Mouse (Mus musculus) myocyte (in vitro differentiated cells): ENCODE measurements at regions not wholly inside any gene's neighbourhood (a gene's known extent, or its start where the extent isn't known, plus 50 kb on each side); places are given as distances from the start of the nearest gene placed in this dataset.

Experiments
- H3K27me3 ChIP-seq: one replicate; pipeline ENCODE4 v1.6.1; 2011; ENCODE audit not compliant: control insufficient read depth, insufficient read depth, insufficient read length
- H3K36me3 ChIP-seq: one replicate; pipeline ENCODE4 v1.6.1; 2011; ENCODE audit not compliant: control insufficient read depth, insufficient read depth
- H3K4me2 ChIP-seq: one replicate; pipeline ENCODE4 v1.6.1; 2011; ENCODE audit warnings: low read depth, control low read depth
- H3K4me3 ChIP-seq: one replicate; pipeline ENCODE4 v1.5.1; 2011; ENCODE audit warnings: mild to moderate bottlenecking, control low read depth, moderate library complexity
- H3K79me2 ChIP-seq: one replicate; pipeline ENCODE4 v1.6.1; 2011; ENCODE audit not compliant: control insufficient read depth, insufficient read depth
- H3ac ChIP-seq: one replicate; pipeline ENCODE4 v1.6.1; 2011; ENCODE audit not compliant: control insufficient read depth, insufficient read length
- CEBPB ChIP-seq: IDR thresholded peaks from 2 replicates; pipeline ENCODE4 v1.6.1; 2011; ENCODE audit warnings: mild to moderate bottlenecking, moderate library complexity; ENCODE audit not compliant: poor library complexity, insufficient read depth, severe bottlenecking
- E2F4 ChIP-seq: IDR thresholded peaks from one replicate; pipeline ENCODE4 v1.6.1; 2011; ENCODE audit warnings: mild to moderate bottlenecking, control low read depth, moderate library complexity; ENCODE audit not compliant: insufficient read depth
- MAX ChIP-seq: IDR thresholded peaks from one replicate; pipeline ENCODE4 v1.6.1; 2011; ENCODE audit warnings: low read depth, mild to moderate bottlenecking, control low read depth
- MYOD1 ChIP-seq, 3 experiments: IDR thresholded peaks; one replicate each; pipeline ENCODE4 v1.6.1; 2011; ENCODE audit warnings: control low read depth in 2 of 3, low read depth in 2 of 3, mild to moderate bottlenecking in 2 of 3, moderate library complexity in 1 of 3; ENCODE audit not compliant: insufficient read length in 2 of 3, control insufficient read depth in 1 of 3
- MYOG ChIP-seq, 3 experiments: IDR thresholded peaks; one replicate each; pipeline ENCODE4 v1.6.1; 2011; ENCODE audit warnings: control low read depth in 2 of 3, low read depth in 2 of 3, mild to moderate bottlenecking in 2 of 3; ENCODE audit not compliant: insufficient read length in 2 of 3, control insufficient read depth in 1 of 3, insufficient read depth in 1 of 3
- POLR2A ChIP-seq: IDR thresholded peaks from one replicate; pipeline ENCODE4 v1.6.1; 2011; ENCODE audit warnings: low read depth, mild to moderate bottlenecking, control low read depth, moderate library complexity; ENCODE audit not compliant: insufficient read length
- POLR2AphosphoS2 ChIP-seq: IDR thresholded peaks from one replicate; pipeline ENCODE4 v1.6.1; 2011; ENCODE audit warnings: low read depth, control low read depth; ENCODE audit not compliant: insufficient read length
- REST ChIP-seq: IDR thresholded peaks from one replicate; pipeline ENCODE4 v1.6.1; 2011; ENCODE audit warnings: mild to moderate bottlenecking, control low read depth, moderate library complexity; ENCODE audit not compliant: insufficient read depth, insufficient read length
- SRF ChIP-seq: IDR thresholded peaks from one replicate; pipeline ENCODE4 v1.6.1; 2011; ENCODE audit warnings: low read depth; ENCODE audit not compliant: control insufficient read depth, insufficient read length
- TCF12 ChIP-seq: IDR thresholded peaks from one replicate; pipeline ENCODE4 v1.6.1; 2011; ENCODE audit warnings: mild to moderate bottlenecking, control low read depth; ENCODE audit not compliant: poor library complexity, insufficient read depth, severe bottlenecking
- TCF3 ChIP-seq: IDR thresholded peaks from one replicate; pipeline ENCODE4 v1.6.1; 2011; ENCODE audit warnings: low read depth, control low read depth; ENCODE audit not compliant: insufficient read length
- USF1 ChIP-seq: IDR thresholded peaks from one replicate; pipeline ENCODE4 v1.6.1; 2011; ENCODE audit warnings: low read depth, mild to moderate bottlenecking, control low read depth, moderate library complexity

DNA sequence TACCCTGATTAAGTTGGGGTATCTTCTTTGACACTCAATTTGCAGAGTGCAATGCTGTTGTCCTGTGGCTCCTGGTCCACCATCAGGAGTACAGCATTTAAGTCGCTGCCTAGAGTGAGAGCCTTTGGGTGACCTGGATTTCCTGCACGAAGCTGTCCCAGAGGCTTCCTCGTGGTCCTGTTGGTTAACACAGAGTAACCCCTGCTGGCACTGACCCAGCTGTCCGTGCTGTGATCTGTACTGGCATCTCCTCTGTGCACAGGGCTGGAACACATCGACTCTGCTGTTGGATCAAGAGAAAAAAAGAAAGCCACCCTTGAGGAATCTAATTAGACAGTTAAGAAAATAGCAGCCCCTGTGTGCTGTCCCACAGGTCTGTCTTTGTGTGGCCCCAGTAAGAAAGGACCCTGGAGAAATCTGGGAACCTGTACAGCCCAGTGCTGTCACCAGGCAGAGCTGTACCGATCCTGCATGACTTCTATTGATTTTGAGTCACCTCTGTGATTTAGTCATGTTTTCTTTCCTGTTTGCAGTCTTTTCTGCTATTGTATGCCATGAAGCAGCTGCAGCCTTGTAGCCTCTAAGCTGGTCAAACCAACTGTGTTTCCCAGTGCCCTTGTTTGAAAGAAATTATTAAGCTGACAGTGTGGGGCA lies 63.3 kb upstream of the Shh start:
- H3K4me3 ChIP-seq: no peak overlapping the region
- H3K27me3 ChIP-seq: no peaks in the 10 kb centered on the region
- H3K4me2 ChIP-seq: no peak overlapping the region
- no peaks in the 10 kb centered on the region for H3K36me3 ChIP-seq
- no peak for TF ChIP-seq USF1
- no peak for TF ChIP-seq TCF3
- no peak for TF ChIP-seq TCF12
- no peak for TF ChIP-seq SRF
- TF ChIP-seq POLR2A: no peak
- no peak for TF ChIP-seq POLR2AphosphoS2
- TF ChIP-seq E2F4: no peak
- no peak for TF ChIP-seq REST
- TF ChIP-seq MAX: no peak
- TF ChIP-seq MYOD1 (IDR thresholded peaks at IDR 0.05; ENCODE audit: control insufficient read depth in 1 of 3, insufficient read length in 2 of 3, low read depth in 2 of 3): no peak
- H3K79me2 ChIP-seq: no peaks in the 10 kb centered on the region
- no peak overlapping the region for H3ac ChIP-seq

GRCm38 (mm10) chr5:28526435-28526834 lies 59.4 kb upstream of the Shh start:
- H3K4me3 ChIP-seq: no peak overlapping the region
- H3ac ChIP-seq: no peak overlapping the region
- H3K27me3 ChIP-seq: no peaks in the 10 kb centered on the region
- no peaks in the 10 kb centered on the region for H3K36me3 ChIP-seq
- no peak for TF ChIP-seq USF1
- TF ChIP-seq MYOD1 (IDR thresholded peaks at IDR 0.05; ENCODE audit: control insufficient read depth in 1 of 3, insufficient read length in 2 of 3, low read depth in 2 of 3): no peak
- no peak for TF ChIP-seq REST
- TF ChIP-seq TCF3: no peak
- no peak for TF ChIP-seq SRF
- H3K4me2 ChIP-seq: no peak overlapping the region
- H3K79me2 ChIP-seq: no peaks in the 10 kb centered on the region

- Histone ChIP-seq H3ac (no peak overlapping the region), H3K4me2 (no peak overlapping the region), H3K79me2 (no peaks in the 10 kb centered on the region), H3K4me3 (no peak overlapping the region), H3K36me3 (no peaks in the 10 kb centered on the region), H3K27me3 (no peaks in the 10 kb centered on the region)
- TF ChIP-seq REST (no peak), POLR2A (no peak), POLR2AphosphoS2 (no peak), USF1 (no peak), MAX (no peak), TCF12 (no peak), MYOG (IDR thresholded peaks at IDR 0.05; ENCODE audit: control insufficient read depth in 1 of 3, insufficient read depth in 1 of 3, insufficient read length in 2 of 3, low read depth in 2 of 3) (no peak)
Measured at GRCm38 (mm10) chr5:28520800-28521707, 54.0 kb upstream of the Shh start.

- Histone ChIP-seq H3K36me3 (no peaks in the 10 kb centered on the region), H3K79me2 (no peaks in the 10 kb centered on the region), H3K4me2 (no peak overlapping the region), H3K27me3 (no peaks in the 10 kb centered on the region), H3ac (no peak overlapping the region), H3K4me3 (no peak overlapping the region)
- TF ChIP-seq USF1 (no peak), TCF3 (no peak), TCF12 (no peak), E2F4 (no peak), MYOG (IDR thresholded peaks at IDR 0.05; ENCODE audit: control insufficient read depth in 1 of 3, insufficient read depth in 1 of 3, insufficient read length in 2 of 3, low read depth in 2 of 3) (no peak), POLR2A (no peak), CEBPB (no peak)
Measured at GRCm38 (mm10) chr5:28519059-28519543, 52.0 kb upstream of the Shh start.
